Comparison of ENCODE assay signal across 9 mouse cellular contexts in genomic region chrX:85731133-85731938, GRCm38 (mm10).
"Had no signal": no experiment of that assay in that cellular context is flagged by ENCODE, and none has a peak within 500 bp of the region (broad histone marks: within the 10 kb centered on the region; RNA-seq: fewer than 3 reads in every experiment).

No protein-coding gene starts in this region.

- H3K9me3 ChIP-seq: limb, embryonic 13.5 days; midbrain, embryonic 13.5 days had no signal

- DNase-seq: kidney, postnatal 10 days; left cerebral cortex, postnatal 4 days; lung, adult 18-20 months; lung, postnatal 36 days; right cerebral cortex, postnatal 14 days; thymus, postnatal 4 days had no signal

- H3K36me3 ChIP-seq: limb, embryonic 13.5 days; midbrain, embryonic 13.5 days had no signal

- H3K4me1 ChIP-seq: limb, embryonic 13.5 days; midbrain, embryonic 13.5 days had no signal

- H3K4me3 ChIP-seq: limb, embryonic 13.5 days; midbrain, embryonic 13.5 days had no signal

- H3K27ac ChIP-seq: limb, embryonic 13.5 days; liver, embryonic 14.5 days; midbrain, embryonic 13.5 days had no signal

- ATAC-seq: midbrain, embryonic 13.5 days had no signal

- H3K27me3 ChIP-seq: limb, embryonic 13.5 days; midbrain, embryonic 13.5 days had no signal

- H3K4me2 ChIP-seq: limb, embryonic 13.5 days; midbrain, embryonic 13.5 days had no signal

- H3K9ac ChIP-seq: limb, embryonic 13.5 days; liver, embryonic 14.5 days; midbrain, embryonic 13.5 days had no signal
